Mouse (Mus musculus): Measurements from ENCODE around the gene Numbl. TPM values are rescaled to one million over a fixed set of nuclear protein-coding genes. Genes with fewer than 3 reads are reported as not detected.
A peak's percentile ranks its signal among the peaks of the same experiment; 100 is the strongest.

Numbl gene
- polyA plus RNA-seq, 1 experiment from 2014 or later: 22.9 TPM

- ATAC-seq (no peak), DNase-seq (ENCODE audit: low spot score) (no peak)
- Histone ChIP-seq H3K36me3 (ENCODE audit: control insufficient read depth, insufficient read depth, low read length) (0 out of 2 replicates have a peak, but pooled peaks cover 2% of the 10 kb centered on the region), H3K4me3 (ENCODE audit: low read depth, low read length) (no peak overlapping the region), H3K4me1 (ENCODE audit: control insufficient read depth, insufficient read depth, low read length) (peaks cover 13% of the 10 kb centered on the region), H3K4me2 (ENCODE audit: low read length) (no peak overlapping the region), H3K27ac (ENCODE audit: low read depth, low read length) (no peak overlapping the region), H3K9ac (ENCODE audit: low read length) (no peak overlapping the region), H3K27me3 (replicated peaks; ENCODE audit: control insufficient read depth, insufficient read depth, low read length) (peaks cover 77% of the 10 kb centered on the region), H3K9me3 (replicated peaks; ENCODE audit: control insufficient read depth, low read length) (no peaks in the 10 kb centered on the region)
- 88% methylated on average over 11 of the region's 11 CpGs for WGBS
Measured at GRCm38 (mm10) chr7:27328161-27328560, 69.9 kb downstream of the Numbl start.

- DNase-seq (ENCODE audit: low spot score) (no peak), ATAC-seq (no peak)
- Histone ChIP-seq H3K27me3 (replicated peaks; ENCODE audit: control insufficient read depth, insufficient read depth, low read length) (peaks cover 80% of the 10 kb centered on the region), H3K36me3 (ENCODE audit: control insufficient read depth, insufficient read depth, low read length) (0 out of 2 replicates have a peak, but pooled peaks cover 2% of the 10 kb centered on the region), H3K9ac (ENCODE audit: low read length) (no peak overlapping the region), H3K4me2 (ENCODE audit: low read length) (no peak overlapping the region), H3K27ac (ENCODE audit: low read depth, low read length) (no peak overlapping the region), H3K4me3 (ENCODE audit: low read depth, low read length) (no peak overlapping the region), H3K4me1 (ENCODE audit: control insufficient read depth, insufficient read depth, low read length) (peaks cover 14% of the 10 kb centered on the region), H3K9me3 (replicated peaks; ENCODE audit: control insufficient read depth, low read length) (no peaks in the 10 kb centered on the region)
- 46% methylated on average over 16 of the region's 16 CpGs for WGBS
Measured at GRCm38 (mm10) chr7:27328648-27329047, 70.4 kb downstream of the Numbl start.

GRCm38 (mm10) chr7:27329326-27329947 lies 71.2 kb downstream of the Numbl start:
- H3K4me2 ChIP-seq (ENCODE audit: low read length): peak overlapping the region; percentile 45; the same call in 1 of the 2 replicates
- H3K27ac ChIP-seq (ENCODE audit: low read depth, low read length): no peak overlapping the region
- ATAC-seq: peak; percentile 41
- DNase-seq (ENCODE audit: low spot score): peak; percentile 84
- WGBS: 5% methylated on average over 45 of the region's 45 CpGs
- no peaks in the 10 kb centered on the region for H3K9me3 ChIP-seq (replicated peaks; ENCODE audit: control insufficient read depth, low read length)
- 0 out of 2 replicates have a peak, but pooled peaks cover 2% of the 10 kb centered on the region for H3K36me3 ChIP-seq (ENCODE audit: control insufficient read depth, insufficient read depth, low read length)
- peak overlapping the region; percentile 13; the same call in 1 of the 2 replicates for H3K4me3 ChIP-seq (ENCODE audit: low read depth, low read length)
- H3K27me3 ChIP-seq (replicated peaks; ENCODE audit: control insufficient read depth, insufficient read depth, low read length): peaks cover 86% of the 10 kb centered on the region
- H3K9ac ChIP-seq (ENCODE audit: low read length): no peak overlapping the region
- H3K4me1 ChIP-seq (ENCODE audit: control insufficient read depth, insufficient read depth, low read length): peaks cover 14% of the 10 kb centered on the region

- DNase-seq (ENCODE audit: low spot score): no peak
- Histone ChIP-seq H3K9ac (ENCODE audit: low read length) (no peak overlapping the region), H3K27me3 (replicated peaks; ENCODE audit: control insufficient read depth, insufficient read depth, low read length) (peaks cover 91% of the 10 kb centered on the region), H3K4me1 (ENCODE audit: control insufficient read depth, insufficient read depth, low read length) (peaks cover 14% of the 10 kb centered on the region), H3K27ac (ENCODE audit: low read depth, low read length) (no peak overlapping the region), H3K36me3 (ENCODE audit: control insufficient read depth, insufficient read depth, low read length) (0 out of 2 replicates have a peak, but pooled peaks cover 2% of the 10 kb centered on the region), H3K4me2 (ENCODE audit: low read length) (peak overlapping the region; percentile 52), H3K9me3 (replicated peaks; ENCODE audit: control insufficient read depth, low read length) (no peaks in the 10 kb centered on the region), H3K4me3 (ENCODE audit: low read depth, low read length) (peak overlapping the region; percentile 26; the same call in 1 of the 2 replicates)
- no peak for ATAC-seq
- 24% methylated on average over 17 of the region's 17 CpGs for WGBS
Measured at GRCm38 (mm10) chr7:27329981-27330380, 71.7 kb downstream of the Numbl start.

GRCm38 (mm10) chr7:27330709-27331540 lies 72.7 kb downstream of the Numbl start:
- DNase-seq (ENCODE audit: low spot score) (peak; percentile 77), ATAC-seq (no peak; the same call in 1 of the 2 replicates)
- peaks cover 10% of the 10 kb centered on the region for H3K4me1 ChIP-seq (ENCODE audit: control insufficient read depth, insufficient read depth, low read length)
- no peak overlapping the region for H3K9ac ChIP-seq (ENCODE audit: low read length)
- 0 out of 2 replicates have a peak, but pooled peaks cover 2% of the 10 kb centered on the region for H3K36me3 ChIP-seq (ENCODE audit: control insufficient read depth, insufficient read depth, low read length)
- H3K27ac ChIP-seq (ENCODE audit: low read depth, low read length): no peak overlapping the region
- H3K4me2 ChIP-seq (ENCODE audit: low read length): peak overlapping the region; percentile 52
- H3K9me3 ChIP-seq (replicated peaks; ENCODE audit: control insufficient read depth, low read length): no peaks in the 10 kb centered on the region
- WGBS: 2% methylated on average over 39 of the region's 39 CpGs
- peaks cover 83% of the 10 kb centered on the region for H3K27me3 ChIP-seq (replicated peaks; ENCODE audit: control insufficient read depth, insufficient read depth, low read length)
- H3K4me3 ChIP-seq (ENCODE audit: low read depth, low read length): peak overlapping the region; percentile 26

DNA sequence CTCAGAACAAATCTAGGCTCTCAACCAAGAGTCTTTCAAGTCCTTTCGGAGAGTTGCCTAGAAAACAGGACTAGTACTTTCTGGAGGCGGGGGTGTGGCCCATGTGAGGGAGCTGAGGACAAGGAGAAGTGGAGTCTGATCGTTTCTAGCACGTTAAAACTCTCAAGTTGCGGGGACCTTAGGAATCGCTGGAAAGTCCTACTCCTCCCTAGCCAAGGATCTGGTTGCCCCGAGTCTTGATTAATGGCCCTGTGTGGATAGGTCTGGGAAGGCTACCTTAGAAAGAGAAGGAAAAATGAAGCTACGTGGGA lies 73.3 kb downstream of the Numbl start:
- Histone ChIP-seq H3K9ac (ENCODE audit: low read length) (no peak overlapping the region), H3K4me1 (ENCODE audit: control insufficient read depth, insufficient read depth, low read length) (peaks cover 8% of the 10 kb centered on the region), H3K9me3 (replicated peaks; ENCODE audit: control insufficient read depth, low read length) (no peaks in the 10 kb centered on the region), H3K27ac (ENCODE audit: low read depth, low read length) (no peak overlapping the region), H3K27me3 (replicated peaks; ENCODE audit: control insufficient read depth, insufficient read depth, low read length) (peaks cover 77% of the 10 kb centered on the region), H3K36me3 (ENCODE audit: control insufficient read depth, insufficient read depth, low read length) (0 out of 2 replicates have a peak, but pooled peaks cover 2% of the 10 kb centered on the region), H3K4me3 (ENCODE audit: low read depth, low read length) (no peak overlapping the region), H3K4me2 (ENCODE audit: low read length) (no peak overlapping the region)
- 3% methylated on average over 8 of the region's 8 CpGs for WGBS
- ATAC-seq (no peak), DNase-seq (ENCODE audit: low spot score) (no peak)

Other genes with a start within 250 kb of the Numbl start
- not detected in 2 replicates for gene Cyp2a12, start 229.4 kb upstream of the Numbl start, polyA plus RNA-seq (2014; fragmentation: Nextera tagmentation; extraction: Ambion mirVana)
- not detected in 2 replicates for gene Cyp2f2, start 138.5 kb upstream of the Numbl start, polyA plus RNA-seq (2014; fragmentation: Nextera tagmentation; extraction: Ambion mirVana)
- gene Cyp2t4, start 104.7 kb upstream of the Numbl start, polyA plus RNA-seq (2014; fragmentation: Nextera tagmentation; extraction: Ambion mirVana): 0.28 TPM in 1 of 2 replicates, not detected in the other
- 42.2 and 54.2 TPM in 2 replicates for gene Egln2, start 91.6 kb upstream of the Numbl start, polyA plus RNA-seq (2014; fragmentation: Nextera tagmentation; extraction: Ambion mirVana)
- gene Rab4b, start 79.5 kb upstream of the Numbl start, polyA plus RNA-seq (2014; fragmentation: Nextera tagmentation; extraction: Ambion mirVana): 69.8 and 75.8 TPM in 2 replicates
- gene Gm21983, start 77.3 kb upstream of the Numbl start, polyA plus RNA-seq (2014; fragmentation: Nextera tagmentation; extraction: Ambion mirVana): not detected in 2 replicates
- gene Mia, start 77.3 kb upstream of the Numbl start, polyA plus RNA-seq (2014; fragmentation: Nextera tagmentation; extraction: Ambion mirVana): 11.9 and 15.6 TPM in 2 replicates
- gene BC024978, start 62.7 kb upstream of the Numbl start, polyA plus RNA-seq (2014; fragmentation: Nextera tagmentation; extraction: Ambion mirVana): 2.8 and 3.2 TPM in 2 replicates
- 264 and 273 TPM in 2 replicates for gene Snrpa, start 62.2 kb upstream of the Numbl start, polyA plus RNA-seq (2014; fragmentation: Nextera tagmentation; extraction: Ambion mirVana)
- gene Itpkc, start 29.8 kb upstream of the Numbl start, polyA plus RNA-seq (2014; fragmentation: Nextera tagmentation; extraction: Ambion mirVana): 4.4 and 6.5 TPM in 2 replicates
- gene Coq8b, start 25.4 kb upstream of the Numbl start, polyA plus RNA-seq (2014; fragmentation: Nextera tagmentation; extraction: Ambion mirVana): 21.1 and 22.9 TPM in 2 replicates
- 8.0 and 11.0 TPM in 2 replicates for gene Ltbp4, start 79.3 kb downstream of the Numbl start, polyA plus RNA-seq (2014; fragmentation: Nextera tagmentation; extraction: Ambion mirVana)
- 52.4 and 66.4 TPM in 2 replicates for gene Shkbp1, start 97.6 kb downstream of the Numbl start, polyA plus RNA-seq (2014; fragmentation: Nextera tagmentation; extraction: Ambion mirVana)
- gene Gm20479, start 99.0 kb downstream of the Numbl start, polyA plus RNA-seq (2014; fragmentation: Nextera tagmentation; extraction: Ambion mirVana): 0.38 TPM in 1 of 2 replicates, not detected in the other
- 1.6 and 1.7 TPM in 2 replicates for gene Sptbn4, start 189.3 kb downstream of the Numbl start, polyA plus RNA-seq (2014; fragmentation: Nextera tagmentation; extraction: Ambion mirVana)
- 22.4 and 23.7 TPM in 2 replicates for gene Blvrb, start 189.5 kb downstream of the Numbl start, polyA plus RNA-seq (2014; fragmentation: Nextera tagmentation; extraction: Ambion mirVana)
- 12.5 and 14.2 TPM in 2 replicates for gene Sertad3, start 215.3 kb downstream of the Numbl start, polyA plus RNA-seq (2014; fragmentation: Nextera tagmentation; extraction: Ambion mirVana)
- gene Sertad1, start 228.5 kb downstream of the Numbl start, polyA plus RNA-seq (2014; fragmentation: Nextera tagmentation; extraction: Ambion mirVana): 8.6 and 9.7 TPM in 2 replicates
- gene Prx, start 240.9 kb downstream of the Numbl start, polyA plus RNA-seq (2014; fragmentation: Nextera tagmentation; extraction: Ambion mirVana): 0.55 and 0.73 TPM in 2 replicates